Mouse (Mus musculus): Measurements from ENCODE around the gene Zfp366. TPM values are rescaled to one million over a fixed set of nuclear protein-coding genes. Genes with fewer than 3 reads are reported as not detected.

The Zfp366 gene
- polyA plus RNA-seq, 1 experiment: 0.01 TPM

DNA sequence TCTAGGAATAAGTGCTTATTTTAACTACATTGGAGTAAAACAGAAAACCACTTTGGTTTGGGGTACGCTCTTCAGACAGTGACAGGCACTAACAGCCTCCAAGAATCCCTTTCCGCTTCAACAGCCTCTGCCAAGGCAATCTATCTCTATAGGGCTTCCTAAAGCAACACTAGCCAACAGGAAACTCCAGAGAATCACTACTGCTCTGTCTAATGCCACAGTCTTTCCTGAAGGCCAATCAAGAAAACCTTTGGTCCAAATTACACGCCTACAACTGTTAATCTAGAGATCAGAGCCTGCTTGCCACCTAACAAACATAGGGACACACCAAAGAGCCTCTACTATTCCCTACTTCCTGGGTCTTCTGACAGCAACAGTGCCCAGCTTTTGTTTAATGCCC is 42.2 kb downstream of the Zfp366 start:
- H3K79me2 ChIP-seq (ENCODE audit: control insufficient read depth, insufficient read depth): no peaks in the 10 kb centered on the region
- no peak overlapping the region for H3ac ChIP-seq (ENCODE audit: control insufficient read depth, insufficient read length)
- H3K27me3 ChIP-seq (ENCODE audit: control insufficient read depth, insufficient read depth, insufficient read length): no peaks in the 10 kb centered on the region
- no peak overlapping the region for H3K4me2 ChIP-seq (ENCODE audit: low read depth)
- H3K36me3 ChIP-seq (ENCODE audit: control insufficient read depth, insufficient read depth): no peaks in the 10 kb centered on the region
- TF ChIP-seq CEBPB (IDR thresholded peaks at IDR 0.05; ENCODE audit: insufficient read depth, poor library complexity, severe bottlenecking) (no peak), MAX (IDR thresholded peaks at IDR 0.05; ENCODE audit: low read depth) (no peak), E2F4 (IDR thresholded peaks at IDR 0.05; ENCODE audit: insufficient read depth) (no peak), SRF (IDR thresholded peaks at IDR 0.05; ENCODE audit: control insufficient read depth, insufficient read length, low read depth) (no peak), TCF3 (IDR thresholded peaks at IDR 0.05; ENCODE audit: insufficient read length, low read depth) (no peak), POLR2A (IDR thresholded peaks at IDR 0.05; ENCODE audit: insufficient read length, low read depth) (no peak), REST (IDR thresholded peaks at IDR 0.05; ENCODE audit: insufficient read depth, insufficient read length) (no peak), POLR2AphosphoS2 (IDR thresholded peaks at IDR 0.05; ENCODE audit: insufficient read length, low read depth) (no peak), USF1 (IDR thresholded peaks at IDR 0.05; ENCODE audit: low read depth) (no peak), TCF12 (IDR thresholded peaks at IDR 0.05; ENCODE audit: insufficient read depth, poor library complexity, severe bottlenecking) (no peak), MYOG (IDR thresholded peaks at IDR 0.05; ENCODE audit: control insufficient read depth in 1 of 3, insufficient read depth in 1 of 3, insufficient read length in 2 of 3, low read depth in 2 of 3) (no peak)
- no peak overlapping the region for H3K4me3 ChIP-seq

DNA sequence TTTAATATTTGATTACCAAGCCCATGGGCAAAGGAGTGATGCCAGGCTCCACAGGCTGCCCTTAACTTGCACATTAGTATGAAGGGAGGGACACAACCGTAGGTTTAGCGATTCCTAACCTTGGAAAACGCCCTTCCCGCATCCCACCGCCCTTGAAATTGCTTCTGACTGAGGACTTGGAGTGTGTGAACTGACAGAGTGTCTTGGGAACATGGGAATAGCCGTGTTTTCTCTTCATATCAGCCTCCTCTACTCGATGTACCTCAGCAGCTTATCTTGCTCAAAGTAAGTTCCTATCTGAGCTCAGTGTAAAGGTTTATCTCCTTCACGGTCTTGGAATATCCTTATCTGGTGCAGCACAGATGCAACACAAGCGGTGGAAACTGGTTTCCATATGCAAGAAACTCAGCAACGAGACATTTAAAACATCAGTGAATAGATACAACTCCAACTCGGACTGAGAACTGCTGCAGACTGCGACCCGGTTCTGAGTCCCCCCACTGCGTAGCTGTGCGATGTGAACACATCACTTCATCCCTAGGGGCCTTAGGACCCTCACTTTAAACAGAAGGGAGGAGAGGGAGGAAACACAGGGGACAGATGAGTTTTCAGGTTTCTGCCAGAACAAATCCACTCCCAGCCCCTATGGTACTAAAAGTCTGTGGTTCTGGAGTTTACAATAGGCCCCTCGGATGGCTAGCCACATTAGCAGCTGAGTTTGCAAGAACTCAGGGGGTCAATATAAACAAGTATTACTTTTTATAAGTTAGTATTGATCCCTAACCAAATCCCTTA is 43.0 kb downstream of the Zfp366 start:
- H3K4me2 ChIP-seq (ENCODE audit: low read depth): no peak overlapping the region
- no peaks in the 10 kb centered on the region for H3K27me3 ChIP-seq (ENCODE audit: control insufficient read depth, insufficient read depth, insufficient read length)
- no peak overlapping the region for H3ac ChIP-seq (ENCODE audit: control insufficient read depth, insufficient read length)
- TF ChIP-seq TCF3 (IDR thresholded peaks at IDR 0.05; ENCODE audit: insufficient read length, low read depth): no peak
- TF ChIP-seq POLR2AphosphoS2 (IDR thresholded peaks at IDR 0.05; ENCODE audit: insufficient read length, low read depth): no peak
- TF ChIP-seq E2F4 (IDR thresholded peaks at IDR 0.05; ENCODE audit: insufficient read depth): no peak
- TF ChIP-seq MYOG (IDR thresholded peaks at IDR 0.05; ENCODE audit: control insufficient read depth in 1 of 3, insufficient read depth in 1 of 3, insufficient read length in 2 of 3, low read depth in 2 of 3): no peak
- no peak for TF ChIP-seq REST (IDR thresholded peaks at IDR 0.05; ENCODE audit: insufficient read depth, insufficient read length)
- TF ChIP-seq SRF (IDR thresholded peaks at IDR 0.05; ENCODE audit: control insufficient read depth, insufficient read length, low read depth): no peak
- no peak for TF ChIP-seq TCF12 (IDR thresholded peaks at IDR 0.05; ENCODE audit: insufficient read depth, poor library complexity, severe bottlenecking)
- H3K79me2 ChIP-seq (ENCODE audit: control insufficient read depth, insufficient read depth): no peaks in the 10 kb centered on the region
- H3K36me3 ChIP-seq (ENCODE audit: control insufficient read depth, insufficient read depth): no peaks in the 10 kb centered on the region
- no peak overlapping the region for H3K4me3 ChIP-seq

DNA sequence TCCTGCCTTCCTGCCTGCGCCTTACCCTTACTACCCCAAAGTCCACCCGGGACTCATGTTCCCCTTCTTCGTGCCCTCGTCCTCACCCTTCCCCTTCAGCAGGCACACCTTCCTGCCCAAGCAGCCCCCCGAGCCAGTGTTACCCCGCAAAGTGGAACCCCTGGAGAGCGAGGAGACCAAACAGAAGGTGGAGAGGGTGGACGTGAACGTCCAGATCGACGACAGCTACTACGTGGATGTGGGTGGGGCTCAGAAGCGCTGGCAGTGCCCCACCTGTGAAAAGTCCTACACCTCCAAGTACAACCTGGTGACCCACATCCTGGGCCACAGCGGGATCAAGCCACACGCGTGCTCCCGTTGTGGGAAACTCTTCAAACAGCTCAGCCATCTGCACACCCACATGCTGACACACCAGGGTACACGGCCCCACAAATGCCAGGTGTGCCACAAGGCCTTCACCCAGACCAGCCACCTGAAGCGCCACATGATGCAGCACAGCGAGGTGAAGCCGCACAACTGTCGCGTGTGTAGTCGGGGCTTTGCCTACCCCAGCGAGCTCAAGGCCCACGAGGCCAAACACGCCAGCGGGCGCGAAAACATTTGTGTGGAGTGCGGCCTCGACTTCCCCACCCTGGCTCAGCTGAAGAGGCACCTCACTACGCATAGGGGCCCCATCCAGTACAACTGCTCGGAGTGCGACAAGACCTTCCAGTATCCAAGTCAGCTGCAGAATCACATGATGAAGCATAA is 44.4 kb downstream of the Zfp366 start:
- Histone ChIP-seq H3K4me2 (ENCODE audit: low read depth) (no peak overlapping the region), H3K79me2 (ENCODE audit: control insufficient read depth, insufficient read depth) (no peaks in the 10 kb centered on the region), H3K27me3 (ENCODE audit: control insufficient read depth, insufficient read depth, insufficient read length) (no peaks in the 10 kb centered on the region), H3ac (ENCODE audit: control insufficient read depth, insufficient read length) (no peak overlapping the region), H3K36me3 (ENCODE audit: control insufficient read depth, insufficient read depth) (no peaks in the 10 kb centered on the region), H3K4me3 (no peak overlapping the region)
- no peak for TF ChIP-seq TCF12 (IDR thresholded peaks at IDR 0.05; ENCODE audit: insufficient read depth, poor library complexity, severe bottlenecking)
- no peak for TF ChIP-seq USF1 (IDR thresholded peaks at IDR 0.05; ENCODE audit: low read depth)
- no peak for TF ChIP-seq TCF3 (IDR thresholded peaks at IDR 0.05; ENCODE audit: insufficient read length, low read depth)

DNA sequence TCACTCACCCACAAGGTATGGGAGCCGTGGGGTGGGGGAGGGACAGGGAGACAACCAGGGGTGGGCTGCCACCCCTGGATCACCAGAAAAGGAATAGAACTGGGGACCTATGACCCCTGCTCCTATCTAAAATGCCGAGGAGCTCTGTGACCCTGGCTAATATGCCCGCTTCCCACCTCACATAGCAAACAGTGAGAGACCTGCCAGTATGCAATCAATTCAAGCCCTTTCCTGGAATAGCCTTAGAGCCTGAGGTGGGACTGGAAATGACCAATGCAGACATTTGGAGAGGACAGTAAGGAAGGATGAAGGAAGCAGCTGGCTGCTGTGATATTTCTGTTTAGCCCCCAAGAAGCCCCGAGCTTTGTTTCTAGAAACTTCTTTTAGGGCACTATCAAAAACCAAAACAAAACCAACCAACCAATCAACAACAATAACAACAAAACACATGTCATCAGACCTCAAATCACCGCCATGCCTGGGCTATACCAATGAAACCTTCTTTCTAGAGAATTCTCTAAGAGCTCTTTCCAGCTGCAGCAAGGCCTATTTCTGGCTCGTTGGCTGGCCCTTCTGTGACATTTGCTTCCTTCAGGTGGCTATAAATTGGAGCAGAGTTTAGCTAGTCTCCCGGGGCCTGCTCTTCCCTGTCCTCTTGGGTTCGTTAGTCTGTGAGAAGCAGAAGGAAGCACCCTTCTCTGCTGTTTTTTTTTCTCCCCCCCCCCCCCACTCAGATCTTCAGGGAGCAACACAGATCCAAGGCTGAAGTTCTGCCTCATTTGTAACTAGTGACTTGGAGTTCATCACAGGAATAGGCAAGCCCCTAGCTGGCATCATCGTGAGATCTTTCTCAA is 45.2 kb downstream of the Zfp366 start:
- no peak for TF ChIP-seq TCF3 (IDR thresholded peaks at IDR 0.05; ENCODE audit: insufficient read length, low read depth)
- no peak for TF ChIP-seq REST (IDR thresholded peaks at IDR 0.05; ENCODE audit: insufficient read depth, insufficient read length)
- TF ChIP-seq POLR2A (IDR thresholded peaks at IDR 0.05; ENCODE audit: insufficient read length, low read depth): no peak
- TF ChIP-seq SRF (IDR thresholded peaks at IDR 0.05; ENCODE audit: control insufficient read depth, insufficient read length, low read depth): no peak
- TF ChIP-seq USF1 (IDR thresholded peaks at IDR 0.05; ENCODE audit: low read depth): no peak
- no peak for TF ChIP-seq E2F4 (IDR thresholded peaks at IDR 0.05; ENCODE audit: insufficient read depth)
- TF ChIP-seq MAX (IDR thresholded peaks at IDR 0.05; ENCODE audit: low read depth): no peak
- H3K27me3 ChIP-seq (ENCODE audit: control insufficient read depth, insufficient read depth, insufficient read length): no peaks in the 10 kb centered on the region

DNA sequence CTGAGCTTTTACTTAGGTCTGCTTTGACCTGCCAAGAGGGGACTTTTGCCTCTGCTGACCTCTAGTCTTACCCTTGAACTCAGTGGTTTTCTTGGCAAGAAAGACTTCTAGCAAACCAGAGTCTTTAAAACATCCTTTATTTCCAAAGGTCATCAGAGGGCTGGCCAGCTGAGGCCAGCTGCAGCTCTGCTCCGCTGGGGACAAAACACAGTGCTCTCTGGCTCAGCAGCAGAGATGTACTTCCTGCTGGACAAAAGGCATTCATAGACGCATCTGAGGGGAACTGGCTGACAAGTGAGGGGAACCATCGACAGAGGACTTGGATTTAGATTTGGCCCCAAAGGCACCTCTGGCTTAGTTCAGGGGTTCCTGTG is 45.9 kb downstream of the Zfp366 start:
- Histone ChIP-seq H3K27me3 (ENCODE audit: control insufficient read depth, insufficient read depth, insufficient read length) (no peaks in the 10 kb centered on the region), H3K36me3 (ENCODE audit: control insufficient read depth, insufficient read depth) (no peaks in the 10 kb centered on the region), H3K4me2 (ENCODE audit: low read depth) (no peak overlapping the region), H3K79me2 (ENCODE audit: control insufficient read depth, insufficient read depth) (no peaks in the 10 kb centered on the region), H3K4me3 (no peak overlapping the region), H3ac (ENCODE audit: control insufficient read depth, insufficient read length) (no peak overlapping the region)
- no peak for TF ChIP-seq TCF12 (IDR thresholded peaks at IDR 0.05; ENCODE audit: insufficient read depth, poor library complexity, severe bottlenecking)
- TF ChIP-seq POLR2A (IDR thresholded peaks at IDR 0.05; ENCODE audit: insufficient read length, low read depth): no peak
- TF ChIP-seq TCF3 (IDR thresholded peaks at IDR 0.05; ENCODE audit: insufficient read length, low read depth): no peak
- no peak for TF ChIP-seq E2F4 (IDR thresholded peaks at IDR 0.05; ENCODE audit: insufficient read depth)
- TF ChIP-seq CEBPB (IDR thresholded peaks at IDR 0.05; ENCODE audit: insufficient read depth, poor library complexity, severe bottlenecking): no peak
- TF ChIP-seq MYOG (IDR thresholded peaks at IDR 0.05; ENCODE audit: control insufficient read depth in 1 of 3, insufficient read depth in 1 of 3, insufficient read length in 2 of 3, low read depth in 2 of 3): no peak
- TF ChIP-seq SRF (IDR thresholded peaks at IDR 0.05; ENCODE audit: control insufficient read depth, insufficient read length, low read depth): no peak
- no peak for TF ChIP-seq USF1 (IDR thresholded peaks at IDR 0.05; ENCODE audit: low read depth)
- no peak for TF ChIP-seq MYOD1 (IDR thresholded peaks at IDR 0.05; ENCODE audit: control insufficient read depth in 1 of 3, insufficient read length in 2 of 3, low read depth in 2 of 3)
- TF ChIP-seq MAX (IDR thresholded peaks at IDR 0.05; ENCODE audit: low read depth): no peak
- no peak for TF ChIP-seq REST (IDR thresholded peaks at IDR 0.05; ENCODE audit: insufficient read depth, insufficient read length)
- no peak for TF ChIP-seq POLR2AphosphoS2 (IDR thresholded peaks at IDR 0.05; ENCODE audit: insufficient read length, low read depth)

More for the DNA sequence above, 45.2 kb downstream of the Zfp366 start:
- Histone ChIP-seq H3K36me3 (ENCODE audit: control insufficient read depth, insufficient read depth) (no peaks in the 10 kb centered on the region), H3K4me2 (ENCODE audit: low read depth) (no peak overlapping the region), H3ac (ENCODE audit: control insufficient read depth, insufficient read length) (no peak overlapping the region), H3K79me2 (ENCODE audit: control insufficient read depth, insufficient read depth) (no peaks in the 10 kb centered on the region), H3K4me3 (no peak overlapping the region)
